Mouse (Mus musculus) c-Kit-positive CD71-positive TER-119-negative erythroid progenitor cells, embryonic 14.5 days (primary cell): Measurements from ENCODE around the gene Ntrk3.
A peak's percentile ranks its signal among the peaks of the same experiment; 100 is the strongest.

Experiments
- DNase-seq: peaks from one replicate; pipeline ENCODE4 v3.0.0-alpha.2; 2013; ENCODE audit warnings: low read depth

The Ntrk3 gene

GRCm38 (mm10) chr7:78623686-78624085, 114.1 kb downstream of the Ntrk3 start:
- DNase-seq: no peak

GRCm38 (mm10) chr7:78621115-78621514, 116.7 kb downstream of the Ntrk3 start:
- no peak for DNase-seq

- DNase-seq: no peak
These were observed 117.8 kb downstream of the Ntrk3 start for GRCm38 (mm10) chr7:78619818-78620577.

GRCm38 (mm10) chr7:78605538-78606130, 132.2 kb downstream of the Ntrk3 start:
- DNase-seq: no peak

GRCm38 (mm10) chr7:78603922-78604321, 133.9 kb downstream of the Ntrk3 start:
- no peak for DNase-seq

- no peak for DNase-seq
These were observed 136.0 kb downstream of the Ntrk3 start for GRCm38 (mm10) chr7:78601851-78602250.

- no peak for DNase-seq
These were observed 136.9 kb downstream of the Ntrk3 start for GRCm38 (mm10) chr7:78600886-78601285.

- no peak for DNase-seq
These were observed 137.7 kb downstream of the Ntrk3 start for GRCm38 (mm10) chr7:78599941-78600677.

GRCm38 (mm10) chr7:78598147-78598546, 139.7 kb downstream of the Ntrk3 start:
- no peak for DNase-seq

GRCm38 (mm10) chr7:78597251-78598129, 140.3 kb downstream of the Ntrk3 start:
- DNase-seq: no peak

- no peak for DNase-seq
These were observed 141.3 kb downstream of the Ntrk3 start for GRCm38 (mm10) chr7:78596556-78596955.

GRCm38 (mm10) chr7:78595895-78596294, 141.9 kb downstream of the Ntrk3 start:
- peak; percentile 13 for DNase-seq

- DNase-seq: no peak
These were observed 144.9 kb downstream of the Ntrk3 start for GRCm38 (mm10) chr7:78592948-78593347.

- no peak for DNase-seq
These were observed 145.6 kb downstream of the Ntrk3 start for GRCm38 (mm10) chr7:78592172-78592571.

- no peak for DNase-seq
These were observed 148.0 kb downstream of the Ntrk3 start for GRCm38 (mm10) chr7:78589766-78590165.

- no peak for DNase-seq
These were observed 151.0 kb downstream of the Ntrk3 start for GRCm38 (mm10) chr7:78586800-78587199.

- no peak for DNase-seq
These were observed 151.9 kb downstream of the Ntrk3 start for GRCm38 (mm10) chr7:78585960-78586359.

GRCm38 (mm10) chr7:78584936-78585335, 152.9 kb downstream of the Ntrk3 start:
- no peak for DNase-seq

- no peak for DNase-seq
These were observed 153.3 kb downstream of the Ntrk3 start for GRCm38 (mm10) chr7:78584499-78584898.

GRCm38 (mm10) chr7:78583678-78584077, 154.1 kb downstream of the Ntrk3 start:
- DNase-seq: no peak

GRCm38 (mm10) chr7:78581341-78581740, 156.5 kb downstream of the Ntrk3 start:
- no peak for DNase-seq
